Mouse (Mus musculus): Measurements from ENCODE around the gene Isca1. TPM values are rescaled to one million over a fixed set of nuclear protein-coding genes. Genes with fewer than 3 reads are reported as not detected.

Gene Isca1
- polyA plus RNA-seq (2012; fragmentation: generic; extraction: Trizol): 58.8 TPM

- TF ChIP-seq POLR2AphosphoS2 (IDR thresholded peaks at IDR 0.05; ENCODE audit: insufficient read length, low read depth) (peak; percentile 56), TCF3 (IDR thresholded peaks at IDR 0.05; ENCODE audit: insufficient read length, low read depth) (no peak), USF1 (IDR thresholded peaks at IDR 0.05; ENCODE audit: low read depth) (no peak), SRF (IDR thresholded peaks at IDR 0.05; ENCODE audit: control insufficient read depth, insufficient read length, low read depth) (peak; percentile 50), POLR2A (IDR thresholded peaks at IDR 0.05; ENCODE audit: insufficient read length, low read depth) (peak; percentile 82), TCF12 (IDR thresholded peaks at IDR 0.05; ENCODE audit: insufficient read depth, poor library complexity, severe bottlenecking) (no peak), REST (IDR thresholded peaks at IDR 0.05; ENCODE audit: insufficient read depth, insufficient read length) (peak; percentile 38)
- Histone ChIP-seq H3K27me3 (ENCODE audit: control insufficient read depth, insufficient read depth, insufficient read length) (no peaks in the 10 kb centered on the region), H3ac (ENCODE audit: control insufficient read depth, insufficient read length) (peak within 1 kb of the TSS; percentile 73), H3K4me2 (ENCODE audit: low read depth) (peak within 1 kb of the TSS; percentile 85), H3K4me3 (peak within 1 kb of the TSS; percentile 95), H3K79me2 (ENCODE audit: control insufficient read depth, insufficient read depth) (peaks cover 39% of the 10 kb centered on the region), H3K36me3 (ENCODE audit: control insufficient read depth, insufficient read depth) (peaks cover 18% of the 10 kb centered on the region)
Measured at GRCm38 (mm10) chr13:59769296-59770163, at the start of gene Isca1. Gene Isca1 (minus strand): TSS chr13:59769810.

- H3K79me2 ChIP-seq (ENCODE audit: control insufficient read depth, insufficient read depth): peaks cover 48% of the 10 kb centered on the region
- no peak for TF ChIP-seq POLR2AphosphoS2 (IDR thresholded peaks at IDR 0.05; ENCODE audit: insufficient read length, low read depth)
- no peak for TF ChIP-seq POLR2A (IDR thresholded peaks at IDR 0.05; ENCODE audit: insufficient read length, low read depth)
- TF ChIP-seq MYOD1 (IDR thresholded peaks at IDR 0.05; ENCODE audit: control insufficient read depth in 1 of 3, insufficient read length in 2 of 3, low read depth in 2 of 3): no peak
- TF ChIP-seq TCF12 (IDR thresholded peaks at IDR 0.05; ENCODE audit: insufficient read depth, poor library complexity, severe bottlenecking): no peak
- TF ChIP-seq USF1 (IDR thresholded peaks at IDR 0.05; ENCODE audit: low read depth): no peak
- no peak for TF ChIP-seq REST (IDR thresholded peaks at IDR 0.05; ENCODE audit: insufficient read depth, insufficient read length)
- TF ChIP-seq CEBPB (IDR thresholded peaks at IDR 0.05; ENCODE audit: insufficient read depth, poor library complexity, severe bottlenecking): no peak
- TF ChIP-seq MYOG (IDR thresholded peaks at IDR 0.05; ENCODE audit: control insufficient read depth in 1 of 3, insufficient read depth in 1 of 3, insufficient read length in 2 of 3, low read depth in 2 of 3): no peak
- no peak for TF ChIP-seq TCF3 (IDR thresholded peaks at IDR 0.05; ENCODE audit: insufficient read length, low read depth)
- no peak for TF ChIP-seq E2F4 (IDR thresholded peaks at IDR 0.05; ENCODE audit: insufficient read depth)
- no peak for TF ChIP-seq SRF (IDR thresholded peaks at IDR 0.05; ENCODE audit: control insufficient read depth, insufficient read length, low read depth)
- no peak for TF ChIP-seq MAX (IDR thresholded peaks at IDR 0.05; ENCODE audit: low read depth)
- no peaks in the 10 kb centered on the region for H3K27me3 ChIP-seq (ENCODE audit: control insufficient read depth, insufficient read depth, insufficient read length)
- no peak overlapping the region for H3K4me3 ChIP-seq
- peaks cover 32% of the 10 kb centered on the region for H3K36me3 ChIP-seq (ENCODE audit: control insufficient read depth, insufficient read depth)
- H3ac ChIP-seq (ENCODE audit: control insufficient read depth, insufficient read length): no peak overlapping the region
- no peak overlapping the region for H3K4me2 ChIP-seq (ENCODE audit: low read depth)
Measured at GRCm38 (mm10) chr13:59817352-59817751, 47.7 kb upstream of the Isca1 start.

GRCm38 (mm10) chr13:59814109-59814591 is 44.5 kb upstream of the Isca1 start:
- no peak overlapping the region for H3K4me3 ChIP-seq
- no peak for TF ChIP-seq SRF (IDR thresholded peaks at IDR 0.05; ENCODE audit: control insufficient read depth, insufficient read length, low read depth)
- TF ChIP-seq REST (IDR thresholded peaks at IDR 0.05; ENCODE audit: insufficient read depth, insufficient read length): no peak
- no peak for TF ChIP-seq CEBPB (IDR thresholded peaks at IDR 0.05; ENCODE audit: insufficient read depth, poor library complexity, severe bottlenecking)
- no peak for TF ChIP-seq TCF12 (IDR thresholded peaks at IDR 0.05; ENCODE audit: insufficient read depth, poor library complexity, severe bottlenecking)
- no peak for TF ChIP-seq E2F4 (IDR thresholded peaks at IDR 0.05; ENCODE audit: insufficient read depth)
- TF ChIP-seq USF1 (IDR thresholded peaks at IDR 0.05; ENCODE audit: low read depth): no peak
- no peak for TF ChIP-seq MYOG (IDR thresholded peaks at IDR 0.05; ENCODE audit: control insufficient read depth in 1 of 3, insufficient read depth in 1 of 3, insufficient read length in 2 of 3, low read depth in 2 of 3)
- TF ChIP-seq POLR2AphosphoS2 (IDR thresholded peaks at IDR 0.05; ENCODE audit: insufficient read length, low read depth): no peak
- H3K4me2 ChIP-seq (ENCODE audit: low read depth): no peak overlapping the region
- peaks cover 17% of the 10 kb centered on the region for H3K79me2 ChIP-seq (ENCODE audit: control insufficient read depth, insufficient read depth)
- H3ac ChIP-seq (ENCODE audit: control insufficient read depth, insufficient read length): no peak overlapping the region
- H3K36me3 ChIP-seq (ENCODE audit: control insufficient read depth, insufficient read depth): peaks cover 51% of the 10 kb centered on the region
- no peaks in the 10 kb centered on the region for H3K27me3 ChIP-seq (ENCODE audit: control insufficient read depth, insufficient read depth, insufficient read length)

GRCm38 (mm10) chr13:59811581-59811980 is 42.0 kb upstream of the Isca1 start:
- Histone ChIP-seq H3K79me2 (ENCODE audit: control insufficient read depth, insufficient read depth) (no peaks in the 10 kb centered on the region), H3ac (ENCODE audit: control insufficient read depth, insufficient read length) (no peak overlapping the region), H3K36me3 (ENCODE audit: control insufficient read depth, insufficient read depth) (peaks cover 59% of the 10 kb centered on the region), H3K4me3 (no peak overlapping the region), H3K27me3 (ENCODE audit: control insufficient read depth, insufficient read depth, insufficient read length) (no peaks in the 10 kb centered on the region), H3K4me2 (ENCODE audit: low read depth) (no peak overlapping the region)
- TF ChIP-seq POLR2A (IDR thresholded peaks at IDR 0.05; ENCODE audit: insufficient read length, low read depth) (no peak), MYOG (IDR thresholded peaks at IDR 0.05; ENCODE audit: control insufficient read depth in 1 of 3, insufficient read depth in 1 of 3, insufficient read length in 2 of 3, low read depth in 2 of 3) (no peak), SRF (IDR thresholded peaks at IDR 0.05; ENCODE audit: control insufficient read depth, insufficient read length, low read depth) (no peak), REST (IDR thresholded peaks at IDR 0.05; ENCODE audit: insufficient read depth, insufficient read length) (no peak), E2F4 (IDR thresholded peaks at IDR 0.05; ENCODE audit: insufficient read depth) (no peak), USF1 (IDR thresholded peaks at IDR 0.05; ENCODE audit: low read depth) (no peak), CEBPB (IDR thresholded peaks at IDR 0.05; ENCODE audit: insufficient read depth, poor library complexity, severe bottlenecking) (no peak), TCF12 (IDR thresholded peaks at IDR 0.05; ENCODE audit: insufficient read depth, poor library complexity, severe bottlenecking) (no peak), MYOD1 (IDR thresholded peaks at IDR 0.05; ENCODE audit: control insufficient read depth in 1 of 3, insufficient read length in 2 of 3, low read depth in 2 of 3) (no peak), POLR2AphosphoS2 (IDR thresholded peaks at IDR 0.05; ENCODE audit: insufficient read length, low read depth) (no peak), TCF3 (IDR thresholded peaks at IDR 0.05; ENCODE audit: insufficient read length, low read depth) (no peak), MAX (IDR thresholded peaks at IDR 0.05; ENCODE audit: low read depth) (no peak)
